Mouse (Mus musculus): ENCODE measurements around the gene Tma7. TPM values are rescaled to one million over a fixed set of nuclear protein-coding genes. Genes with fewer than 3 reads are reported as not detected.

Tma7 gene
- total and polyA plus RNA-seq, 3 experiments, result 255 to 529 (median 336) TPM

GRCm38 (mm10) chr9:109130076-109130475 is 47.7 kb upstream of the Tma7 start:
- Histone ChIP-seq H3K36me3 (replicated peaks in 1 of 2; ENCODE audit: control insufficient read depth in 1 of 2, insufficient read depth in 1 of 2, low read length in 1 of 2) (no peaks in the 10 kb centered on the region), H3K4me2 (ENCODE audit: insufficient read depth, low read depth, poor library complexity, severe bottlenecking) (no peak overlapping the region), H3K79me2 (replicated peaks; ENCODE audit: control insufficient read depth, extremely low read depth, insufficient read depth, poor library complexity, severe bottlenecking) (no peaks in the 10 kb centered on the region), H3K27me3 (replicated peaks) (peaks cover 6% of the 10 kb centered on the region), H3K4me3 (replicated peaks in 1 of 3; ENCODE audit: low read depth in 2 of 3, low read length in 2 of 3, poor library complexity in 1 of 3) (no peak overlapping the region), H3K4me1 (ENCODE audit: control insufficient read depth in 1 of 2, insufficient read depth in 2 of 2) (peaks cover 0 to 3% of the 10 kb centered on the region in 2 experiments; a peak in 1 of 4 replicates), H3K27ac (ENCODE audit: insufficient read depth, low read depth) (no peak overlapping the region), H3K9ac (ENCODE audit: insufficient read depth, low read depth) (no peak overlapping the region), H3K9me3 (replicated peaks; ENCODE audit: low read length) (no peaks in the 10 kb centered on the region)
- dilution Hi-C loops (cut with MboI; ENCODE audit: extremely low pct_ligation_motif_present, extremely low pct_unique_long_range_greater_than_20kb, low sequenced_read_pairs) (no loop called here), in situ Hi-C loops (cut with MboI; ENCODE audit: low pct_ligation_motif_present, low pct_unique_long_range_greater_than_20kb, low sequenced_read_pairs) (no loop called here)
- DNase-seq (ENCODE audit: extremely low read depth), result no peak
- no peak for TF ChIP-seq SIN3A (IDR thresholded peaks at IDR 0.05; ENCODE audit: low read length)
- TF ChIP-seq MAX (IDR thresholded peaks at IDR 0.05; ENCODE audit: low read length), result no peak

GRCm38 (mm10) chr9:109128211-109128610 is 45.8 kb upstream of the Tma7 start:
- Histone ChIP-seq H3K4me2 (ENCODE audit: insufficient read depth, low read depth, poor library complexity, severe bottlenecking) (no peak overlapping the region), H3K79me2 (replicated peaks; ENCODE audit: control insufficient read depth, extremely low read depth, insufficient read depth, poor library complexity, severe bottlenecking) (no peaks in the 10 kb centered on the region), H3K9me3 (replicated peaks; ENCODE audit: low read length) (no peaks in the 10 kb centered on the region), H3K36me3 (replicated peaks in 1 of 2; ENCODE audit: control insufficient read depth in 1 of 2, insufficient read depth in 1 of 2, low read length in 1 of 2) (no peaks in the 10 kb centered on the region), H3K27me3 (replicated peaks) (peaks cover 17% of the 10 kb centered on the region), H3K4me1 (ENCODE audit: control insufficient read depth in 1 of 2, insufficient read depth in 2 of 2) (peaks cover 0 to 5% of the 10 kb centered on the region in 2 experiments; a peak in 2 of 4 replicates), H3K4me3 (replicated peaks in 1 of 3; ENCODE audit: low read depth in 2 of 3, low read length in 2 of 3, poor library complexity in 1 of 3) (no peak overlapping the region), H3K27ac (ENCODE audit: insufficient read depth, low read depth) (no peak overlapping the region), H3K9ac (ENCODE audit: insufficient read depth, low read depth) (no peak overlapping the region)
- peak; percentile 18 to 28; a peak in 1 of 4 replicates for TF ChIP-seq CTCF (conservative IDR thresholded peaks at IDR 0.05 in 1 of 2, IDR thresholded peaks at IDR 0.05 in 1 of 2; ENCODE audit: low read depth in 2 of 2, low read length in 2 of 2)
- no peak for TF ChIP-seq ZKSCAN1 (IDR thresholded peaks at IDR 0.05; ENCODE audit: borderline replicate concordance, low read depth, low read length)
- dilution Hi-C loops (cut with MboI; ENCODE audit: extremely low pct_ligation_motif_present, extremely low pct_unique_long_range_greater_than_20kb, low sequenced_read_pairs) (no loop called here), in situ Hi-C loops (cut with MboI; ENCODE audit: low pct_ligation_motif_present, low pct_unique_long_range_greater_than_20kb, low sequenced_read_pairs) (no loop called here)
- peak; percentile 21 for DNase-seq (ENCODE audit: extremely low read depth)

- DNase-seq (ENCODE audit: extremely low read depth), result no peak
- Histone ChIP-seq H3K4me3 (replicated peaks in 1 of 3; ENCODE audit: low read depth in 2 of 3, low read length in 2 of 3, poor library complexity in 1 of 3) (no peak overlapping the region), H3K36me3 (replicated peaks in 1 of 2; ENCODE audit: control insufficient read depth in 1 of 2, insufficient read depth in 1 of 2, low read length in 1 of 2) (no peaks in the 10 kb centered on the region), H3K79me2 (replicated peaks; ENCODE audit: control insufficient read depth, extremely low read depth, insufficient read depth, poor library complexity, severe bottlenecking) (no peaks in the 10 kb centered on the region), H3K4me2 (ENCODE audit: insufficient read depth, low read depth, poor library complexity, severe bottlenecking) (no peak overlapping the region), H3K9me3 (replicated peaks; ENCODE audit: low read length) (no peaks in the 10 kb centered on the region), H3K4me1 (ENCODE audit: control insufficient read depth in 1 of 2, insufficient read depth in 2 of 2) (peaks cover 0 to 5% of the 10 kb centered on the region in 2 experiments; a peak in 3 of 4 replicates), H3K9ac (ENCODE audit: insufficient read depth, low read depth) (no peak overlapping the region), H3K27ac (ENCODE audit: insufficient read depth, low read depth) (no peak overlapping the region), H3K27me3 (replicated peaks) (peaks cover 19% of the 10 kb centered on the region)
- in situ Hi-C loops (cut with MboI; ENCODE audit: low pct_ligation_motif_present, low pct_unique_long_range_greater_than_20kb, low sequenced_read_pairs), result no loop called here
- no peak for TF ChIP-seq BHLHE40 (IDR thresholded peaks at IDR 0.05; ENCODE audit: low read depth, low read length)
- TF ChIP-seq MAX (IDR thresholded peaks at IDR 0.05; ENCODE audit: low read length), result no peak
- no peak for TF ChIP-seq TBP (conservative IDR thresholded peaks at IDR 0.05; ENCODE audit: low read depth, low read length)
- TF ChIP-seq UBTF (IDR thresholded peaks at IDR 0.05; ENCODE audit: low read depth, low read length), result no peak
- no peak for TF ChIP-seq JUN (IDR thresholded peaks at IDR 0.05; ENCODE audit: insufficient read depth, low read depth, low read length)
- TF ChIP-seq MAZ (IDR thresholded peaks at IDR 0.05; ENCODE audit: low read depth, low read length), result no peak
- TF ChIP-seq USF2 (conservative IDR thresholded peaks at IDR 0.05; ENCODE audit: low read depth, low read length), result no peak
- no peak for TF ChIP-seq MXI1 (IDR thresholded peaks at IDR 0.05; ENCODE audit: low read depth, low read length)
- no peak for TF ChIP-seq MEF2A (IDR thresholded peaks at IDR 0.05; ENCODE audit: borderline replicate concordance, low read depth, low read length)
- no peak for TF ChIP-seq CHD2 (IDR thresholded peaks at IDR 0.05; ENCODE audit: low read length)
- no peak for TF ChIP-seq ETS1 (conservative IDR thresholded peaks at IDR 0.05; ENCODE audit: low read depth, low read length)
- TF ChIP-seq SMC3 (IDR thresholded peaks at IDR 0.05; ENCODE audit: low read depth, low read length), result no peak
- TF ChIP-seq ZMIZ1 (IDR thresholded peaks at IDR 0.05; ENCODE audit: low read depth, low read length), result no peak
- dilution Hi-C loops (cut with MboI; ENCODE audit: extremely low pct_ligation_motif_present, extremely low pct_unique_long_range_greater_than_20kb, low sequenced_read_pairs), result no loop called here
These were observed 44.7 kb upstream of the Tma7 start for GRCm38 (mm10) chr9:109127076-109127475.

Data from CH12.LX (cell line).